Mouse (Mus musculus): ENCODE measurements around the gene Bicdl1. TPM values are rescaled to one million over a fixed set of nuclear protein-coding genes. Genes with fewer than 3 reads are reported as not detected.

The Bicdl1 gene
- total RNA-seq, 2 experiments from 2014 or later: 1.5 TPM; not detected in 1

GRCm38 (mm10) chr5:115633060-115633459 is 98.4 kb downstream of the Bicdl1 start:
- no peak for ATAC-seq (replicated peaks; ENCODE audit: low FRiP score, low TSS enrichment, poor library complexity, severe bottlenecking)

- no peak for ATAC-seq (replicated peaks; ENCODE audit: low FRiP score, low TSS enrichment, poor library complexity, severe bottlenecking)
Measured at GRCm38 (mm10) chr5:115632358-115632714, 99.1 kb downstream of the Bicdl1 start.

- ATAC-seq (replicated peaks; ENCODE audit: low FRiP score, low TSS enrichment, poor library complexity, severe bottlenecking): peak; percentile 64
Measured at GRCm38 (mm10) chr5:115631505-115632357, 99.7 kb downstream of the Bicdl1 start, which contains the start of gene Rab35. Gene Rab35 (plus strand): TSS chr5:115631908.

- no peak for ATAC-seq (replicated peaks; ENCODE audit: low FRiP score, low TSS enrichment, poor library complexity, severe bottlenecking)
Measured at GRCm38 (mm10) chr5:115630291-115630690, 101.1 kb downstream of the Bicdl1 start.

- no peak for ATAC-seq (replicated peaks; ENCODE audit: low FRiP score, low TSS enrichment, poor library complexity, severe bottlenecking)
Measured at GRCm38 (mm10) chr5:115629672-115630071, 101.7 kb downstream of the Bicdl1 start.

- no peak for ATAC-seq (replicated peaks; ENCODE audit: low FRiP score, low TSS enrichment, poor library complexity, severe bottlenecking)
Measured at GRCm38 (mm10) chr5:115628083-115628482, 103.3 kb downstream of the Bicdl1 start.

GRCm38 (mm10) chr5:115626237-115626886 is 105.1 kb downstream of the Bicdl1 start:
- ATAC-seq (replicated peaks; ENCODE audit: low FRiP score, low TSS enrichment, poor library complexity, severe bottlenecking): peak; percentile 81

- no peak for ATAC-seq (replicated peaks; ENCODE audit: low FRiP score, low TSS enrichment, poor library complexity, severe bottlenecking)
Measured at GRCm38 (mm10) chr5:115623694-115624440, 107.6 kb downstream of the Bicdl1 start.

GRCm38 (mm10) chr5:115622686-115623085 is 108.7 kb downstream of the Bicdl1 start:
- ATAC-seq (replicated peaks; ENCODE audit: low FRiP score, low TSS enrichment, poor library complexity, severe bottlenecking): no peak

GRCm38 (mm10) chr5:115619690-115620089 is 111.7 kb downstream of the Bicdl1 start:
- no peak for ATAC-seq (replicated peaks; ENCODE audit: low FRiP score, low TSS enrichment, poor library complexity, severe bottlenecking)

GRCm38 (mm10) chr5:115614948-115615347 is 116.5 kb downstream of the Bicdl1 start:
- ATAC-seq (replicated peaks; ENCODE audit: low FRiP score, low TSS enrichment, poor library complexity, severe bottlenecking): peak; percentile 53

- ATAC-seq (replicated peaks; ENCODE audit: low FRiP score, low TSS enrichment, poor library complexity, severe bottlenecking): no peak
Measured at GRCm38 (mm10) chr5:115613332-115613731, 118.1 kb downstream of the Bicdl1 start.

GRCm38 (mm10) chr5:115611566-115611965 is 119.9 kb downstream of the Bicdl1 start:
- peak; percentile 53 for ATAC-seq (replicated peaks; ENCODE audit: low FRiP score, low TSS enrichment, poor library complexity, severe bottlenecking)

GRCm38 (mm10) chr5:115603561-115603960 is 127.9 kb downstream of the Bicdl1 start:
- no peak for ATAC-seq (replicated peaks; ENCODE audit: low FRiP score, low TSS enrichment, poor library complexity, severe bottlenecking)

Other genes with a start within 250 kb of the Bicdl1 start
- 10.7 and 20.4 TPM in 2 replicates for gene Sirt4, start 246.9 kb downstream of the Bicdl1 start, total RNA-seq (2014; fragmentation: Nextera tagmentation)
- gene Sirt4, start 246.9 kb downstream of the Bicdl1 start, total RNA-seq (2017): 3.4 and 7.2 TPM in 2 replicates
- gene Pxn, start 224.9 kb downstream of the Bicdl1 start, total RNA-seq (2014; fragmentation: Nextera tagmentation): 31.8 and 34.0 TPM in 2 replicates
- gene Pxn, start 224.9 kb downstream of the Bicdl1 start, total RNA-seq (2017): 36.1 and 47.5 TPM in 2 replicates
- 2,668 and 3,132 TPM in 2 replicates for gene Rplp0, start 172.2 kb downstream of the Bicdl1 start, total RNA-seq (2014; fragmentation: Nextera tagmentation)
- gene Rplp0, start 172.2 kb downstream of the Bicdl1 start, total RNA-seq (2017): 1,591 and 2,082 TPM in 2 replicates
- gene Gcn1l1, start 166.4 kb downstream of the Bicdl1 start, total RNA-seq (2014; fragmentation: Nextera tagmentation): 66.1 and 67.0 TPM in 2 replicates
- 31.2 and 54.2 TPM in 2 replicates for gene Gcn1l1, start 166.4 kb downstream of the Bicdl1 start, total RNA-seq (2017)
- gene Rab35, start 99.7 kb downstream of the Bicdl1 start, total RNA-seq (2014; fragmentation: Nextera tagmentation): 51.4 and 53.5 TPM in 2 replicates
- 34.2 and 36.4 TPM in 2 replicates for gene Rab35, start 99.7 kb downstream of the Bicdl1 start, total RNA-seq (2017)
- gene Cit, start 113.7 kb upstream of the Bicdl1 start, total RNA-seq (2014; fragmentation: Nextera tagmentation): 51.8 and 59.3 TPM in 2 replicates
- 41.8 and 44.6 TPM in 2 replicates for gene Cit, start 113.7 kb upstream of the Bicdl1 start, total RNA-seq (2017)

Data from megakaryocyte-erythroid progenitor cell, adult 5-6 weeks (primary cell).